Mouse (Mus musculus) erythroblast, adult 5-6 weeks (primary cell): ENCODE data around the gene Msantd2. TPM values are rescaled to one million over a fixed set of nuclear protein-coding genes. Genes with fewer than 3 reads are reported as not detected.

ENCODE experiments used
- ATAC-seq: replicated peaks from 2 replicates; pipeline ENCODE4 v1.8.0; 2016; ENCODE audit warnings: moderate number of reproducible peaks, mild to moderate bottlenecking, moderate TSS enrichment, inconsistent platforms; ENCODE audit not compliant: poor library complexity, low FRiP score, severe bottlenecking
- total RNA-seq, 2 experiments: library from RNA; stranded (forward) in 1 of 2; stranded (reverse) in 1 of 2; fragments of 150-400 nt in 1 of 2; fragments of 200-764, 138-1000 nt in 1 of 2; gene quantifications; 2 replicates each; pipeline versions ENCODE4 v1.2.3 to v1.2.4; 2015 to 2017; ENCODE audit warnings: low replicate concordance in 2 of 2

The Msantd2 gene
- total RNA-seq, 2 experiments from 2014 or later: 2.5 to 10.7 TPM

- no peak for ATAC-seq
Measured at GRCm38 (mm10) chr9:37500201-37500600, 11.1 kb downstream of the Msantd2 start.

DNA sequence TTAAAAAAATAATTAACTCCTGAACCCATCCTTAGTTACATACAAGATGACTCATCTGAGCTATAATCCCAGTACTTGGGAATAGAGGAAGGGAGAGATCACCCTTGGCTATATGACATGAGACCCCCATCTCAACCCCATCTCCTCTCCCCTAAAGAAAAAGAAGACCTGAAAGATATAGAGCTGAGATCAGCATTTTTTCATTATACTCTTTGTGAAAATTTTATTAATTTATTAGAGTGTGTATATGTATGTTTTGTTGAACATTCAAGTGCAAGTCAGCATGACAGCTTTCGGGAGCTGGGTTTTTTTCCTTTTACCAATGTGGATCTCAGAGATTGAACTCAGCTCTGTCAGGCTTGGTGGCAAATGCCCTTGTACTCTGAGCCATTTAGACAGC lies 12.1 kb downstream of the Msantd2 start:
- no peak for ATAC-seq

- no peak for ATAC-seq
Measured at GRCm38 (mm10) chr9:37504348-37504747, 15.2 kb downstream of the Msantd2 start.

DNA sequence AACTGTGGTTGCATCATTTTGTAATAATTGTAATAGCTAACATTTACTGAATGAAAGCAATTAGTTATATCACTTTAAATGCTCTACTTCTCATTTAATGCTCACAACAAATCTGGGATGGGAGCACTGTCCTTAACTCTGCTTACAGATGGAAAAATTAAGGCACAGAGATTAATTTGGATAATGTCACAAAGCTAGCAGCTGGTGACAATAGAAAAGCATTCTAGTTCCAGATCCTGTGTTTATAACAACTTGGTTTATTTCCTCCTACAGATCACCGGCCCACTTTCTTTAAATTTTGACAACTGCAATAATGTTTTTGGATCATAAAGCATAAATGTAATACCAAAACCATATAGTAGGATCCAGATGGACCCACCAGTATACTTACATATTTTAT lies 16.9 kb downstream of the Msantd2 start:
- no peak for ATAC-seq

- ATAC-seq: no peak
Measured at GRCm38 (mm10) chr9:37512097-37512496, 23.0 kb downstream of the Msantd2 start.

- ATAC-seq: no peak
Measured at GRCm38 (mm10) chr9:37514456-37514855, 25.3 kb downstream of the Msantd2 start.

DNA sequence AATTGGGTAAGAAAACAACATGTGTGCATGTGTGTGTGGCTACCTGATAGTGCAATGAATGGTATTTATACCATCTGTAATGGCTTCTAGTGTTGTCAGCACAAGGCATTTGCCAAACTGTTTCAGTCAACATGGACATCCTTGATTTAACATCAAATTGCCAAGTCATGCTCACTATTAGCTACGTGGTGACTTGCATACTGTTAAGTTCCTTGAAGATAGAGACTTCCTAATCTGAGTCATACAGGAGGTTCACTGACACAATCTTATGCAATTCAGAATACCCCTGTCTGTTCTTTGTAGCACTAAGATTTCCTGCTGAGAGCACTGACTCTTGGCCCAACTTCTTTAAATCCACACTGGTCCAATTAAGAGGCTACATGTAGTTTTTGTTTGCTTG lies 28.3 kb downstream of the Msantd2 start:
- no peak for ATAC-seq

GRCm38 (mm10) chr9:37518991-37519390 lies 29.9 kb downstream of the Msantd2 start:
- no peak for ATAC-seq

GRCm38 (mm10) chr9:37519995-37520394 lies 30.9 kb downstream of the Msantd2 start:
- peak; percentile 39; the same call in 1 of the 2 replicates for ATAC-seq

GRCm38 (mm10) chr9:37525461-37525860 lies 36.3 kb downstream of the Msantd2 start:
- no peak for ATAC-seq

DNA sequence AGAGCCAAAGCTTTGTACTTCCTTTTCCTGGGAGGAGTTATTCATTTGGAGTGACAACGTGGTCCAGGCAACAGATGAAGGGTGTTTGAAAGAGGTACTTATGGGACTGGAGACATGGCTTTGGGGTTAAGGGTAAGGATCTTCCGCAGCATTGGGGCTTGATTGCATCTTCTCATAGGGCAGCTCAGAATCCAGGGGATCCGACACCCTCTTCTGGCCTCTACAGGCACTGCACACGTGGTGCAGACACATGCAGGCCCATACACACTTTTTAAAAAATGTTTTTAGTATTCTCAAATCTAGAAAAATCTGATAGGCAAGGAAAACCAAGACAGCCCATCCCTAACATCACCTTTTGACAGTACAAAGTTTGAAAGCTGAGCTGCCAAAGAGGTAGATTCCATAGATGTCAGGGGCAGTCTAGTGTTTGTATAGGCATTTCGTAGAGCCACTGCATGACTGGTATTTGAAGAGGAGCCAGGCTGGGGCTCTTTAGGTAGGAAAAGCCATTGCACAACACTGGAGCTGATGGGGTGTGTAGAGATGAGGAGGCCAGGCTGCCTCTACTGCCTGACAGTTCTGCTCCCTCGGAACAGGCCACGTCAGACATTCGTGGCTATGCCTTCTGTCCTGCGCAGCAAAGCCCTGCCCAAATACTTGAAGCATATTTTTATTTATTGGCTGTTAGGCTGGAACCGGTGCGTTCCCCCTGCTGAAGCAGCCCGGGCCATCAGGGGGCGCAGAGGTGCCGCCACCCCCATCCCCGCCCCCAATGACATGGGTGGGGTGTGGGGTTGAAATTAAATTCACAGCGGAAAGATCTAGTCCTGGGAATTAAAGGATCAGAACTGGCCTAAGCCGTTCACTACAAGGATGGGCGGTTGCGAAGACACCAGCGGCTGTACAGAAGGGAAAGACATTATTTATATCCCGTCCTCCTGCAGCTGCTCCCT lies 37.6 kb downstream of the Msantd2 start:
- no peak for ATAC-seq

GRCm38 (mm10) chr9:37527396-37528224 lies 38.5 kb downstream of the Msantd2 start, which contains the start of gene Esam:
TSS of gene Esam (plus strand) at chr9:37528078.
- ATAC-seq: 0 out of 2 replicates have a peak, but pooled peaks have one; percentile 40

DNA sequence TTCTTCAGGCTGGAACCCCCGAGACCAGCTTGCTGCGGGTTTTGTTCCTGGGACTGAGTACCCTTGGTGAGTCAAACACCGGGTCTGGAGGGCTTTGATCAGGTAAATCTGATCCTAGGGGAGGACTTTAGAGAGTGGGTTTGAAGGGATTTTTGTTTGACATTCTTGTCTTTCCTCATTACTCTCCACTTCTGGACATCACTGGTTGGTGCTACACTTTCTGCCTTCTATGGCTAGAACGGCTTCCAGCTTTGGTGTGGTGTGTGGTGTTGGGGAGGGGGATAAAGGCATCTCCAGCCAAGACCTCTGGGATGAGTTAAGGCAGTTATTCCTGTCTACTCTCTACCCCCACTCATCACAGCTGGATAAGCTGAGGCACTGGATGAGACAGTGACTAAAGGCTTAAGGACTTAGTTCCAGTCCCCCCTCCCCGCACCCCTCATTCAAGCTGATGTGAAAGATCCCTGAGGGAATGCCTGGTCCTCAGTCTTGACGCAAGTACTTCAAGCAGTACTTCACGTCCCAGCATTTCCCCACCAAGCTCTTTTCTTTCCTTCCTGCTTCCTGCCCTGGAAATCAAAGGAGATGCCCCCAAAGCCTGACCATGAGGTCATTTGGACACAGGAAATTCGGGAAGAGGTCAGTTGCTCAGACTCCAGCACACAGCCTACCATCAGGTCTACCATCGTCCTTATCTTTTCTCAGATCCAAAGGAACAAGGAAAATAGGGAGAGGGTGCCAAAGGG lies 39.3 kb downstream of the Msantd2 start:
- no peak for ATAC-seq

DNA sequence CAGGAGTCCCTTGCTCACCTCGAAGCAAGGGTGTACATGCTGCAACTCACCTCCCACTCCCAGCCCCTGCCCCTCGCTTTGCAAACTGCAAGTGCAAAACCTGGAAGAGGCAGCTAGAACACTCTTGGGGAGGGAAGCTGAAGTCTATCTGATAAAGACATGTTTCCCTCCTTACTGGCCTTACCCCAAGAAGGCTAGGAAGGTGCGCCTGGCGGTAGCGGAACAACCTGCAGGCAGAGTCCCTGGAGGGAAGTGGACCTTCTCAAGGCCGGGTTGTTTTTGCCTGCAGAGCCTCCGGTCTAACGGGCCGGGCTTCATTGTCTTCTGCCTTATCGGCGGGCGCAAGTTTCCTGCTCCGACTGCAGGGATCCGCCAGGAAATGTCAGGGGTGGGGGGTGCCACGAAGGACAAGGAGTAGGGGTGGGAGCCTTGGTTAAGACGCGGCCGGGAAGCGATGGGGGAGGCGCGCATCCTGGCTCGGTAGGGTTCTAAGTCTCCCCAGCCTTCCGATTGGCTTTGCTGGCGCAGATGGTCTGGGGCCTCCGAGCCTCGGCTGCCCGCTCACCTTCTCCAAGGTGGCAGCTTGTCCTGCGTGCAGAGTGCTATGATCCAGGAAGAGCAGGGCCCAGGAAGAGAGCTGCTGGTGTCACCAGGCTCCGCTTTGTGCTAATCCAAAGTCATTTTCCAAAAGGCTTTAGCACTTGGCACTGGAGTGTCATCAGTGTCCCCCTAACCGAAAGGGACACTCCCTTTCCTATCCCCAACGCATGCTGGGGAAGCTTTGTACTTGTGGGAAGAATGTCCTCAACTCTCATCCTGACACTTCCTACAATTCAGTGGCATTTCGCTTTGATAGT lies 41.1 kb downstream of the Msantd2 start:
- ATAC-seq: no peak

GRCm38 (mm10) chr9:37530888-37531705 lies 42.0 kb downstream of the Msantd2 start:
- ATAC-seq: no peak

- no peak for ATAC-seq
Measured at GRCm38 (mm10) chr9:37536851-37537250, 47.7 kb downstream of the Msantd2 start.

DNA sequence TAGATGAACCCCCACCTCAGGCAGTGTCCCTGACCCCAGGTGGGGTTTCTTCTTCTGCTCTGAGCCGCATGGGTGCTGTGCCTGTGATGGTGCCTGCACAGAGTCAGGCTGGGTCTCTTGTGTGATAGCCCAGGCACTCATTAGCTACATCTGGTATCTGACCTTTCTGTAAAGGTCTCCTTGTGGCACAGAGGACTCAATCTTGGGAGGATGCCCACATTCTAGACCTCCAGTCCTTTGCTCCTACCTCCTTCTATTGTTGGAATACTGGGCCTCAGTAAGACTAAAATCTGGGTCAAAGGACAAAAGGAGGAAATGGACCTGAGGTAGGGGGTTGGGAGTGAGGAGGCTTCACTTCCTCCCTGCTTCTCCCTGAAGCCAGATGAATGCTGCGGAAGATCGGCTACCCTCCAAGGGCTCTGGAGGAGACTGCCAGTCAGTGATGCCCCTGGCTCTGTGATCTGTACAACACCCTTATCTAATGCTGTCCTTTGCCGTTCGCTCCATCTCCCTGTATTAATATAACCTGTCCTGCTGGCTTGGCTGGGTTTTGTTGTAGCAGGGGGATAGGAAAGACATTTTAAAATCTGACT lies 48.6 kb downstream of the Msantd2 start:
- ATAC-seq: no peak
